Mouse (Mus musculus): ENCODE data around the gene Cdkn1c. TPM values are rescaled to one million over a fixed set of nuclear protein-coding genes. Genes with fewer than 3 reads are reported as not detected.

Cdkn1c gene
- 0.59 TPM in 1 of 2 replicates, not detected in the other for total RNA-seq (2023)

GRCm38 (mm10) chr7:143460874-143461273, at the start of gene Cdkn1c:
Cdkn1c (minus strand) TSS chr7:143461050.

GRCm38 (mm10) chr7:143502418-143503200, 41.8 kb upstream of the Cdkn1c start, which contains the start of gene Phlda2:
Phlda2 (minus strand) TSS chr7:143503150.

GRCm38 (mm10) chr7:143473347-143474101, 12.7 kb upstream of the Cdkn1c start, which contains the start of gene Slc22a18:
Slc22a18 (plus strand) TSS chr7:143473736.

Other genes with a start within 250 kb of the Cdkn1c start
- gene Slc22a18, start 12.7 kb upstream of the Cdkn1c start, total RNA-seq (2023): 0.66 and 1.2 TPM in 2 replicates
- gene Phlda2, start 42.1 kb upstream of the Cdkn1c start, total RNA-seq (2023): not detected in 2 replicates
- 105 and 152 TPM in 2 replicates for gene Nap1l4, start 88.1 kb upstream of the Cdkn1c start, total RNA-seq (2023)
- 39.7 and 42.9 TPM in 2 replicates for gene Cars, start 139.0 kb upstream of the Cdkn1c start, total RNA-seq (2023)
- gene Tnfrsf26, start 167.7 kb upstream of the Cdkn1c start, total RNA-seq (2023): 7.9 and 10.2 TPM in 2 replicates
- gene Tnfrsf22, start 188.6 kb upstream of the Cdkn1c start, total RNA-seq (2023): 1.0 and 1.4 TPM in 2 replicates
- 10.8 and 12.3 TPM in 2 replicates for gene Tnfrsf23, start 224.8 kb upstream of the Cdkn1c start, total RNA-seq (2023)

Measured in neutrophil, adult 65 days (primary cell).